Mouse (Mus musculus): ENCODE measurements around the gene Arhgap15. TPM values are rescaled to one million over a fixed set of nuclear protein-coding genes. Genes with fewer than 3 reads are reported as not detected.
"Not testable (repeated sequence)": the region's sequence is repeated elsewhere in the genome, so short reads cannot be mapped to it uniquely, and the experiment has no call there.

Arhgap15 gene
- total RNA-seq (2021): under 1 TPM; 0.41 to 0.77 TPM

- DNase-seq: no peak
These were observed at the start of gene Arhgap15 for GRCm38 (mm10) chr2:43748287-43748983. Gene Arhgap15, plus strand, starts transcription at chr2:43748824.

GRCm38 (mm10) chr2:43712611-43713138 lies 35.9 kb upstream of the Arhgap15 start:
- DNase-seq: no peak

DNA sequence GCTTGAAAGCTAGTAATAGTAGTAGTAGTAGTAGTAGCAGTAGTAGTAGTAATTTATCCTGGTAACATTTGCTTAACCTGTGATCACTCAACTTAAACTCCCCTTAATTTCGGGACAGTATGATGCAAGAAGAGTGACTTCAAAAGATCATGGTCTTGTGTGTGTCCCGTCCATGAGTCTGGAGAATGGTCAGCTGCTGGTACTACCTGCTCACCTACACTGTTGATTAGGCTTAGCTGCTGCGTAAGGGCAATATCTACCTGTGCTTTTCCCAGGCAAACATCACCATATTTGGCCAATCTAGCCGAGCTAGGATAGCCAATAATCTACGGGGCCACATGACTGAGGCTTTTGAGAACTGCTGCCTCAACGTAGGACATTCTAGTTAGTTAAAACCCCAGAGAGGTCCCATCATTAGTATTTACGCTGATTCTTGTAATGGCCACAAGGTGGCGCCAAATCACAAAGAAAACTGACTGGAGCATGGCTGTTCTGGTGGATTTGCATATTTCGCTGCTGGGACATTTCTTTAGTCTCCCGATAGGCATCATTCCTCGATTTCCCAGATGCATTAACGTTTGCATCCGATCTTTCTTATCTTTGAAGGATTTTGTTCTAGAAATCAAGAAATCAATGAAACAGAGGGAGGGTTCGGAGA lies 26.0 kb upstream of the Arhgap15 start:
- DNase-seq: peak; percentile 67

GRCm38 (mm10) chr2:43723104-43723541 lies 25.5 kb upstream of the Arhgap15 start:
- DNase-seq: no peak

DNA sequence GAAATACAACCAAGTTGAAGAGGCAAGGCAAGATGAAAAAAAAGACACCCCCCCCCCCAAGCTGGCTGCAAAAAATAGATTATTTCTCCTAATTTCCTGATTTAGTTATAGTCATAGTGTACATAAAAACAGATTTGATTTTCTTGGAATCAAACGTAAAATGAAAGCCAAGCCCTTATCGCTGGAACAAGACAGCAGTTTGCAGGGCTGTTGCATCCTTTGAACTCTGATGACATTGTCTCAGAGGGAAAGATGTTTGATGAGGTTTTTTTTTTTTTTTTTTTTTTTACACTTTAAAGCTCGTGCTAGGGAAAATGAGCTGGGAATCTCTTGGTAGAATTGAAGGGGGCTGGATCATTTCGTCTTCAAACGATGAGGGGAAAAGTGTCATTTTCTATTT lies 21.4 kb upstream of the Arhgap15 start:
- no peak for DNase-seq

DNA sequence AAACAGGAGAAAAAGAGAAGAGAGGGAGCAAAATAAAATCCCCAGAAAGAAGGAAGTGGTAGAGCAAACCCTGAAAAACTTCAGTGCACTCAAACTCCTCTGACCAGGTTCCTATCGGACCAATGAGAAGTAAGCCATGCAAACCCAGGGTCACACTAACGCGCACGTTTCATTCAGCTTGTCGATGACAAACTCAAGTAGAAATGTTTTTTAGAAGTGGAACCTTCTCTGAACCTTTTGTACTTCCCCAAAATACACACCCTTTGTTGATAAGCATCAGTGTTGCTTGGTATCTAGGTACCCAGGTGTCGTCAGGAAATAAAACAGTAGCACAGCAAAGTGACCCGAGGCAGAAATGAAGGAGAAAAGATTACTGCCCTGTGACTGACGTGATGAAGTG lies 20.9 kb upstream of the Arhgap15 start:
- DNase-seq: no peak

- no peak for DNase-seq
These were observed 19.8 kb upstream of the Arhgap15 start for GRCm38 (mm10) chr2:43728831-43729230.

DNA sequence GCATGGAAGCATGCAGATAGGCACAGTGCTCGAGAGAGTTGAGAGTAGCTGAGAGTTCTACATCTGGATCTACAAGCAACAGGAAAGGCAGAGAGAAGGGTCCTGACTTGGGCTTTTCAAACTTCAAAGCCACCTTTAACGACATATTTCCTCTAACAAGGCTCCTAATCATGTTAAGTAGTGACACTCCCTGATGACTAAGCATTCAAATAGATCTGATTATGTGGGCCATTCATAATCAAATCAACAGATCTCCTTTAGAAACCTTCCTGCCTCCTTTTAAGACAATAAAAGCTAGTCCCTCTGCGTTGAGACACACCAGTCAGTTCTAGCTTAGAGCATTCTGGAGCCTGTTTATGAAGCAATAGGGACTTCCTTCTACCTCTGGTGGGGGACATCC lies 16.2 kb upstream of the Arhgap15 start:
- DNase-seq: no peak

DNA sequence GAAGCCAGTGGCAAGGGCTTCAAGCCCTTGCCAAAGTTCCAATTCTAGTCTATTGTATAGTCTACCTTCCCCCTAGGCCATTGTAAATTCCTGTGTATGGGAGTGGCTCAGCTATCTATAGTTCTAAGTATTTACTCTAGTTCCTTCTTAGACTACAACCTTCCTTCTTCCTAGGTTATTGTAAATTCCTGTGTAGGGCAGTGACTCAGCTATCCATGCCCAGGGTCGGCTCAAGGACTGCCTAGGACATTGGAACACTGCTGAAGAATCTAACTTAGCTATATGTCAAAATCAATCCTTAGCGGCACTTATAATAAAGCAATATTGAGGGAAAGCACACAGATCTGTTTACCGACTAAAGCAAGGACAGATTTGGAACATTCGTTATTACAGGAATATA lies 13.6 kb upstream of the Arhgap15 start:
- DNase-seq: not testable (repeated sequence)

DNA sequence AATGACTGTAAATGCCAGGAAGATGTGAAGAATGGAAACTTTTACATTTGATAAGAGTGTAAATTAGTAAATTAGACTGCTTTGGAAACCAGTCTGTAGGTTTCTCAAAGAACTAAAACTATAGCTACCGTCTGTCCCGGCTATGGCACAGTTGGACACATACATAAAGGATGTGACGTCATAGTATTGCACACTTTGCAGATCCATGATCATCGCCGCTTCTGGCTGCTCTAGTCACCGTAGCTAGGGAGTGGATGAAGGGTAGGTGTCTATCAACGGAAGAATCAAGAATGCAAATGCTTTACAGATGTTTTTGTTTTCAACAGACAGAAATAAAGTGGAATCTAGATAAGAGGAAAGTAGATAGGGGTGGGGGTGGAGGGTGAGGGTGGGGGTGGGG lies 11.1 kb upstream of the Arhgap15 start:
- no peak for DNase-seq

DNA sequence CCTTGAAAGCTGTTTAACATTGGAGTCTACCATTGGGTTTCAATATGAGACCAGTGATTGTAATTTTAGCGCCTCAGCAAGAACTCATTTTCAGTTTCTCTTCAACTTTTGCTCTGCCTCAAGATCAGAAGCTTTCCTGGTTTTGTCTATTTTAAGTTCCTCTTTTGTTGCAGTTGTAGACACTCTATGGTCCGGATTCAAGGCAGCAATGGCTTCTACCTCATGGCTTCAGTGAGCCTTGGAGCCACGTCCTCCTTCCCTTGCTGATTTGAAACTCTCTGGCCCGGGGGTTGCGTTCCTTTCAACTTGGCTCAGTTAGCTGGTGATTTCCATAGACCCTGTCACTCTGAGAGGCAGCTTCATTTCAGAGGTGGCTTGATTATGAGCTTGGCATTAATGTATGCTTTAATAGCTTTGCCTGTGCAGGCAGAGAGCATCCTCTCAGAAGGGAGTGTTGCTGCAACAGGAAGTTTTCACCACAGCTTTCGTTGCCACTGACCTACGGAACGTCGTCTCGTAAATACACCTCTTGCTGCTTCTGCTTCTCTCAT lies 10.0 kb upstream of the Arhgap15 start:
- DNase-seq: no peak

- DNase-seq: no peak
These were observed 9.3 kb upstream of the Arhgap15 start for GRCm38 (mm10) chr2:43739190-43739818.

GRCm38 (mm10) chr2:43749321-43749720 lies 697 bp downstream of the Arhgap15 start:
- DNase-seq: no peak

- no peak for DNase-seq
These were observed 7.3 kb downstream of the Arhgap15 start for GRCm38 (mm10) chr2:43755899-43756298.

DNA sequence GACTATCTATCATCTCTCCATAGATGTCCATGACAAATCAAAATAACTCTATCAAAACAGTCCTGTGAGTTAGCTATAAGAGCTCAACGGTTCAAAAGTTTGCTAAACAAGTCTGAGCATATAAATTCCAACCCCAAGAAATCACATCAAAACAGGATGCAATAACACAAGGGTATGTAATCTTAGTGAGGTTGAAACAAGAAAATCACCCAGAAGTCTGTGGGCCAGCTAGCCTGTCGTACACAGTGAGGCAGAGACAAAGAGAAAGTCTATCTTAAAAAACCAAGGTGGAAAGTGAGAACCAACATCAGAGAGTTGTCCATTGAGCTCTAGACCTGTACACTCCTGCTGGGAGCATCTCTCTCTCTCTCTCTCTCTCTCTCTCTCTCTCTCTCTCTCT lies 8.0 kb downstream of the Arhgap15 start:
- DNase-seq: no peak

GRCm38 (mm10) chr2:43761735-43762134 lies 13.1 kb downstream of the Arhgap15 start:
- DNase-seq: no peak

GRCm38 (mm10) chr2:43763279-43763678 lies 14.7 kb downstream of the Arhgap15 start:
- no peak for DNase-seq

DNA sequence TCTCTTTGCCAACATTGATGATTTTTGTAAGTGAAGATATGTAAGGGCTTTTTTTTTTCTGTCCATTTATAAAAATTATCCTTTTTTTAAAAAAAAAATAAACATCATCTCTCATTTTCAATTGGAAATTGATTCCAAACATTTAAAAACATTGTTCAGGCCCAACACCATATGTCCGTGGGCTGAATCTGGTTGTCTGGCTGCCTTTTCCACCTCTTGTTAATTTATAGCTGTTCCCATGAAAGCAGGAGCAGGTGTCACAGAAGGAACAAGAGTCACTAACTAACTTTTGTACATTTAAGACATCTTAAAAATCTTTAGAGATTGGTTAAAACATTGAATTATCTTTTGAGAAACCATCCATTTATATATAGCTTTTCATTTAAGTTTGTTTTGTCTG lies 15.8 kb downstream of the Arhgap15 start:
- DNase-seq: no peak

DNA sequence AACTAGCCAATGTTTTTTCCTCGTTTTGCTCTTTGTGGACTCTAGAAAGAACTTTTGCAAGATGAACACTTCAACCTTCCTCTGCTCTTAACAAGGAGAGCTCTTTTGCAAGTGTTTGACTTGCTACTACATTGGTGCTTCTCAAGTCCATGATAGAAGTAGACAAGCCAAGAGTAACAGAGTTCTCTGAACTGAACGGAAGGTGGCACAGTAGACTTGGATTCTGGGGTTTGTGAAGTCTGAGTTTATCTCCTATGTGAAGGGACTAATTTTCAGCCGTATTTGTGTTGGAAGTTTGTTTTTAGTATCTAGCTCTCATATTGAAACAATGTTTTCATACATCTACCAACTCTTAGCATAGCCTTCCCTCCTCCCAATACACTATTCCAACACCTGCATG lies 17.6 kb downstream of the Arhgap15 start:
- DNase-seq: no peak

DNA sequence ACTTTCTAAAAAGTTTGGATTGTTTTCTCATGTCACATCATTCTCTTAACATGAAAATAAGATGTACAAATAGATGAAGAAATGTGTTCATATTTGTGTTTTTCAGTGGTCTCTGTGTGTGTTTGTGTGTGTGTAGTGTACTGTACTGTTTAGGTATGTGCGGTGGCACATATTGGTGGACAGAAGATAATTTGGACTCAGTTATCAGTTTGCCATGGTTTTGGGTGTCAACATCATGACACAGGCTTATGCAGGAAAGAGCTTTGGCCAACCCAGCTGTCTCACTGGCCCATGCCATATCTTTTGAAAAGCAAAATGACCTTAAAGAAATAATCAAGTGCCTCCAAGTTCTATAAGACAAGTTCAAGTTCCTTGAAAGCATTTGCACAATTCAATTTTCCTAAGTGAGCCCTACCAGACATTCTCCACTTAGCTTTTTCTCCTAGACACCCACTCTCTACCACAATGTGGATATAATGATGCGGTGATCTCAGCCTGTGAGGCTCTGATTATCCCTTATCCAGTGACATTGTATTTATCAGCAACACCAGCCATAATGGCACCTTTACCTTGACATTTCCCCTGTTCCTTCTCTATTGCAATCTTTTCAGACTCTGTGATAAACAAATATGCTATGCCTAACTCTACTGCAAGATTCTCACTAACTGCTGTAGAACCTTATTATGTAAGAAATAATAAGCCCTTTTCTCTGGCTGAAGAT lies 21.4 kb downstream of the Arhgap15 start:
- no peak for DNase-seq

DNA sequence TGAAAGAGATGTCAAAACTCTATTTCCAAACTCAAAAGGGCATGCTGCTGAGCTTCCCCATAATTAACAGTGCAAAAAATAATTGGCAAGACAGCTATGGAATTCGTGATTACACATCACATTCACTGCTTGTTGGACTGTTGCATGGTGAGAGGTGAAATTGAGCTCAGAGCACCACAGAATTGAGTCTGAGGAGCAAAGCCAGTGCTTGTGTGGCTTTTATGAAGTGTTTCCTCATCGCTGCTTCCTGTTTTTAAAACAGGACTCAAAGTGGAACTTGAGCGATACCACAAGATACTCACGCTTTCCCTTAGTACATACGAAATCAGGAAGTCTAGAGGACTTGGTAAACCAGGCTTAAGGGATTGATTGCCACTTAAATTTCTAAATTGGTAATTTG lies 24.0 kb downstream of the Arhgap15 start:
- no peak for DNase-seq

DNA sequence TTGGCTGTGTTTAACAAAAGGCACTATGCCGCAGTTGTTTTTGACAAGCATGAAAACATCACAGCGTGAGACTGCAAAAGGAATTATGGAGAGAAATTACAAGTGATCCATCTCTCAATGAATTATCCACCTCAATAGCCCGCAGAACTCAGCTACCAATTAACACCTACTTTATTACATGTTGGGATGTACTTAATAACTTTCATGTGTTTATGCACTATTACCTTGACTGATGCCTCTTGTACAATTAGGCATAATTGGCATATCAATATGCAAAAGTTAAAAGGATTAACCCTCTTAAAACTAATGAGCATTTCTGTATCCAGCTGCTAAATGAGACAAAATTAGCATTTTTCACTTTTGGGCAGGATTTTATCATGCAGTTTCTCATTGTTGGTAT lies 33.5 kb downstream of the Arhgap15 start:
- no peak for DNase-seq
